Mouse (Mus musculus) G1E (cell line): Measurements from ENCODE around the gene Fgfr2.

ENCODE experiments used
- CTCF ChIP-seq: IDR thresholded peaks from 2 replicates; pipeline ENCODE4 v1.5.1; 2012; ENCODE audit warnings: low read depth, low read length, inconsistent platforms, mixed read lengths
- GATA1 ChIP-seq: IDR thresholded peaks from 2 replicates; pipeline ENCODE4 v1.6.1; 2012; ENCODE audit warnings: borderline replicate concordance, low read length, inconsistent platforms, mixed read lengths

- TF ChIP-seq GATA1 (no peak), CTCF (no peak)
Measured at GRCm38 (mm10) chr7:133054486-133054885, 68.7 kb downstream of the Fgfr2 start.
